Mouse (Mus musculus): Measurements from ENCODE around the gene Stag1.
"Not testable (repeated sequence)": the region's sequence is repeated elsewhere in the genome, so short reads cannot be mapped to it uniquely, and the experiment has no call there.

The Stag1 gene

GRCm38 (mm10) chr9:100689765-100690316 lies 92.2 kb downstream of the Stag1 start:
- no peak for DNase-seq

- no peak for DNase-seq
These were observed 94.6 kb downstream of the Stag1 start for GRCm38 (mm10) chr9:100692239-100692638.

GRCm38 (mm10) chr9:100696537-100696936 lies 98.9 kb downstream of the Stag1 start:
- no peak for DNase-seq

- DNase-seq: no peak
These were observed 110.0 kb downstream of the Stag1 start for GRCm38 (mm10) chr9:100707644-100708043.

GRCm38 (mm10) chr9:100711665-100712064 lies 114.1 kb downstream of the Stag1 start:
- DNase-seq: no peak

- not testable (repeated sequence) for DNase-seq
These were observed 127.2 kb downstream of the Stag1 start for GRCm38 (mm10) chr9:100724832-100725231.

GRCm38 (mm10) chr9:100731839-100732238 lies 134.2 kb downstream of the Stag1 start:
- no peak for DNase-seq

- no peak for DNase-seq
These were observed 136.4 kb downstream of the Stag1 start for GRCm38 (mm10) chr9:100733907-100734440.

- no peak for DNase-seq
These were observed 138.5 kb downstream of the Stag1 start for GRCm38 (mm10) chr9:100735993-100736645.

GRCm38 (mm10) chr9:100736646-100737031 lies 139.0 kb downstream of the Stag1 start:
- no peak for DNase-seq

GRCm38 (mm10) chr9:100777238-100777637 lies 179.6 kb downstream of the Stag1 start:
- DNase-seq: not testable (repeated sequence)

GRCm38 (mm10) chr9:100865984-100866383 lies 268.4 kb downstream of the Stag1 start:
- DNase-seq: no peak

- DNase-seq: no peak
These were observed 272.0 kb downstream of the Stag1 start for GRCm38 (mm10) chr9:100869635-100870034.

GRCm38 (mm10) chr9:100896111-100896510 lies 298.5 kb downstream of the Stag1 start:
- DNase-seq: no peak

- no peak for DNase-seq
These were observed 300.4 kb downstream of the Stag1 start for GRCm38 (mm10) chr9:100898042-100898441.

GRCm38 (mm10) chr9:100910352-100910751 lies 312.8 kb downstream of the Stag1 start:
- no peak for DNase-seq

GRCm38 (mm10) chr9:100917111-100917510 lies 319.5 kb downstream of the Stag1 start:
- DNase-seq: peak; percentile 17

GRCm38 (mm10) chr9:100926629-100927028 lies 329.0 kb downstream of the Stag1 start:
- DNase-seq: no peak

- no peak for DNase-seq
These were observed 344.4 kb downstream of the Stag1 start for GRCm38 (mm10) chr9:100942042-100942441.

- no peak for DNase-seq
These were observed 347.2 kb downstream of the Stag1 start for GRCm38 (mm10) chr9:100944677-100945365.

GRCm38 (mm10) chr9:100951481-100951880 lies 353.9 kb downstream of the Stag1 start:
- no peak for DNase-seq

GRCm38 (mm10) chr9:100962903-100963427 lies 365.4 kb downstream of the Stag1 start:
- DNase-seq: no peak

GRCm38 (mm10) chr9:100963428-100963912 lies 365.9 kb downstream of the Stag1 start:
- no peak for DNase-seq

- DNase-seq: no peak
These were observed 366.5 kb downstream of the Stag1 start for GRCm38 (mm10) chr9:100964106-100964505.
